Mouse (Mus musculus) neural tube, embryonic 14.5 days (tissue): Measurements from ENCODE around the gene Ece2. TPM values are rescaled to one million over a fixed set of nuclear protein-coding genes. Genes with fewer than 3 reads are reported as not detected.
"Not testable (repeated sequence)": the region's sequence is repeated elsewhere in the genome, so short reads cannot be mapped to it uniquely, and the experiment has no call there.

Experiments
- ATAC-seq: fragments of 200-750 bp; cut with Nextera tagmentation; 2 replicates; pipeline ENCODE4 v1.8.0; 2017; ENCODE audit warnings: low read depth, mild to moderate bottlenecking, moderate TSS enrichment, moderate library complexity
- H3K27ac ChIP-seq: fragments of 300-500 bp; sonication (generic); 2 replicates; pipeline ENCODE4 v1.5.1; 2014; ENCODE audit warnings: low read depth, mild to moderate bottlenecking, control low read depth, low read length, moderate library complexity, mixed read lengths
- H3K27me3 ChIP-seq: fragments of 300-500 bp; sonication (generic); 2 replicates; pipeline ENCODE4 v1.6.1; 2014; ENCODE audit warnings: low read length; ENCODE audit not compliant: control insufficient read depth, insufficient read depth
- H3K36me3 ChIP-seq: fragments of 300-500 bp; sonication (generic); 2 replicates; pipeline ENCODE4 v1.6.1; 2014; ENCODE audit warnings: low read length, mixed read lengths; ENCODE audit not compliant: control insufficient read depth, insufficient read depth
- H3K4me1 ChIP-seq: fragments of 300-500 bp; sonication (generic); 2 replicates; pipeline ENCODE4 v1.6.1; 2014; ENCODE audit warnings: low read length; ENCODE audit not compliant: control insufficient read depth, insufficient read depth
- H3K4me2 ChIP-seq: fragments of 300-500 bp; sonication (generic); 2 replicates; pipeline ENCODE4 v1.6.1; 2014; ENCODE audit warnings: mild to moderate bottlenecking, low read depth, low read length, control low read depth
- H3K4me3 ChIP-seq: fragments of 300-500 bp; sonication (generic); 2 replicates; pipeline ENCODE4 v1.5.1; 2014; ENCODE audit warnings: low read depth, low read length, control low read depth, mixed read lengths
- H3K9ac ChIP-seq: fragments of 300-500 bp; sonication (generic); replicated peaks from 2 replicates; pipeline ENCODE4 v1.6.1; 2014; ENCODE audit warnings: low read depth, mild to moderate bottlenecking, control low read depth, low read length, mixed read lengths
- H3K9me3 ChIP-seq: fragments of 300-500 bp; sonication (generic); 2 replicates; pipeline ENCODE4 v1.6.1; 2016; ENCODE audit warnings: low read length; ENCODE audit not compliant: control insufficient read depth
- WGBS: fragments of 180-500 bp; shearing (Covaris S2); extraction: QIAGEN DNeasy Blood & Tissue Kit; methylation state at CpG from one replicate; pipeline ENCODE4 v1.1.7; 2014; 5-methylcytosine and 5-hydroxymethylcytosine counted together
- polyA plus RNA-seq: library from polyadenylated mRNA; unstranded; fragments of >200 nt; fragmentation: Nextera tagmentation; extraction: Ambion mirVana; gene quantifications from 2 replicates; pipeline ENCODE4 v1.2.1, GENCODE M21; 2014

Ece2 gene
- polyA plus RNA-seq, 1 experiment from 2014 or later = 16.4 TPM

GRCm38 (mm10) chr16:20643911-20644310 is 14.3 kb downstream of the Ece2 start:
- H3K27ac ChIP-seq = no peak overlapping the region
- no peaks in the 10 kb centered on the region for H3K4me1 ChIP-seq
- no peaks in the 10 kb centered on the region for H3K9me3 ChIP-seq
- no peaks in the 10 kb centered on the region for H3K27me3 ChIP-seq
- H3K9ac ChIP-seq = no peak overlapping the region
- WGBS = 90% methylated on average over 7 of the region's 7 CpGs
- peaks cover 3% of the 10 kb centered on the region; the same call in 1 of the 2 replicates for H3K36me3 ChIP-seq
- no peak overlapping the region for H3K4me3 ChIP-seq
- no peak overlapping the region for H3K4me2 ChIP-seq
- ATAC-seq = no peak

GRCm38 (mm10) chr16:20651076-20651946 is 21.7 kb downstream of the Ece2 start, which contains the start of gene Psmd2:
TSS of gene Psmd2 (plus strand) at chr16:20651652.
- 2% methylated on average over 45 of the region's 46 CpGs for whole genome bisulfite sequencing
- peak within 1 kb of the TSS; percentile 79 for H3K27ac ChIP-seq
- peak within 1 kb of the TSS; percentile 87 for H3K4me3 ChIP-seq

DNA sequence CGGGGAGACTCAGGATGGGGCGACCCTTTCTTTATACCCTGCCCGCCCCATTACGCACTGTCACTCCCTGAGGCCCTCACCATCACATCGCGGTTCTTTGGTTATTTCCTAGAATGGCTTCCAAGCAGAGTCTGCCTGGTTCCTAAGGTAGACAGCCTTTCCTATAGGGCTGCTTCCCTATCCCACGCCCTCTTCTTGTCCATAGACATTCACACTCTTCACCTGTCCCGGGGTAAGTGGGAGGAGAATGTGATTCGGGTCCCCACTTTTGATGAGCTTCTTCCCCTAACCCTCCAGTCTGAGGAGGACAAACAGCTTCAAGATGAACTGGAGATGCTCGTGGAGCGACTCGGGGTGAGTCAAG is 22.3 kb downstream of the Ece2 start:
- no peak overlapping the region; the same call in 1 of the 2 replicates for H3K27ac ChIP-seq
- no peaks in the 10 kb centered on the region for H3K9me3 ChIP-seq
- peaks cover 14% of the 10 kb centered on the region for H3K4me1 ChIP-seq
- WGBS = 11% methylated on average over 11 of the region's 12 CpGs
- peaks cover 22% of the 10 kb centered on the region for H3K36me3 ChIP-seq
- peak overlapping the region; percentile 87 for H3K4me3 ChIP-seq
- no peak for ATAC-seq
- peak overlapping the region; percentile 86 for H3K9ac ChIP-seq
- H3K27me3 ChIP-seq = no peaks in the 10 kb centered on the region
- peak overlapping the region; percentile 93 for H3K4me2 ChIP-seq

More at GRCm38 (mm10) chr16:20651076-20651946, 21.7 kb downstream of the Ece2 start, which contains the start of gene Psmd2:
- peak within 1 kb of the TSS; percentile 93 for H3K4me2 ChIP-seq
- H3K4me1 ChIP-seq = peaks cover 14% of the 10 kb centered on the region
- peak; percentile 98 for ATAC-seq
- no peaks in the 10 kb centered on the region for H3K27me3 ChIP-seq
- no peaks in the 10 kb centered on the region for H3K9me3 ChIP-seq
- peak within 1 kb of the TSS; percentile 86 for H3K9ac ChIP-seq
- H3K36me3 ChIP-seq = peaks cover 16% of the 10 kb centered on the region

DNA sequence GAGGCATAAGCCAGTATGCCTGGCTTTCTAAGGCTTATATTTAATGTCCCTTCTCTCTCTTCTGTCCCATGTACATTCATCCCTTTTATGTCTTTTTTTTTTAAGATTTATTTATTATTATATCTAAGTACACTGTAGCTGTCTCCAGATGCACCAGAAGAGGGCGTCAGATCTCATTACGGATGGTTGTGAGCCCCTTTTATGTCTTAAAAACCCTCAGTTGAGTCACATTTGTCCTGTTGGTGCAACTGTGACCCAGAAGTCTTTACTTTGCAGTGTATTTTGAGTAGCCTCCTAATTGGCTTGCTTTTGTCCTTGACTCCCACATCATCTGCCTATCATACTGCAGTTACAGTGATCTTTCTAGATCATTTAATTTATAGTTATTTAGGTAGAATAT is 23.7 kb downstream of the Ece2 start:
- Histone ChIP-seq H3K9me3 (no peaks in the 10 kb centered on the region), H3K27ac (no peak overlapping the region), H3K4me3 (no peak overlapping the region), H3K27me3 (no peaks in the 10 kb centered on the region), H3K4me1 (peaks cover 14% of the 10 kb centered on the region), H3K36me3 (peaks cover 34% of the 10 kb centered on the region), H3K9ac (no peak overlapping the region), H3K4me2 (no peak overlapping the region)
- no peak for ATAC-seq
- WGBS = 56% methylated on average over 2 of the region's 2 CpGs

GRCm38 (mm10) chr16:20657661-20658060 is 28.0 kb downstream of the Ece2 start:
- H3K36me3 ChIP-seq = peaks cover 74% of the 10 kb centered on the region
- WGBS = 92% methylated on average over 4 of the region's 4 CpGs
- no peaks in the 10 kb centered on the region for H3K27me3 ChIP-seq
- H3K4me3 ChIP-seq = no peak overlapping the region
- no peak overlapping the region for H3K4me2 ChIP-seq
- no peak overlapping the region for H3K27ac ChIP-seq
- ATAC-seq = no peak
- H3K4me1 ChIP-seq = peaks cover 4% of the 10 kb centered on the region
- no peak overlapping the region for H3K9ac ChIP-seq
- no peaks in the 10 kb centered on the region for H3K9me3 ChIP-seq

DNA sequence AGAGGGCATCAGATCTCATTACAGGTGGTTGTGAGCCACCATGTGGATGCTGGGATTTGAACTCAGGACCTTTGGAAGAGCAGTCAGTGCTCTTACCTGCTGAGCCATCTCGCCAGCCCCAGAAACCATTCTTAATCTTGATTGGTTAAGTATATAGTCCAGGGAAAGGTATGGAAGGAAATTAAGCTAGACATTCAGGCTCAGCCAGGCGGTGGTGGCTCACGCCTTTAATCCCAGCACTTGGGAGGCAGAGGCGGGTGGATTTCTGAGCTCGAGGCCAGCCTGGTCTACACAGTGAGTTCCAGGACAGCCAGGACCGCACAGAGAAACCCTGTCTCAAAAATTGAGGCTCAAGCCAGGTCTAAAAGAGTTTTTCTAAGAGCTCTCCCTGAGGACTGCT is 38.4 kb downstream of the Ece2 start, which contains the start of gene Eif4g1:
Gene Eif4g1, plus strand, starts transcription at position 301 of the 400 bp plus-strand sequence.
- H3K4me2 ChIP-seq, H3K4me1 ChIP-seq, H3K4me3 ChIP-seq, ATAC-seq, H3K9me3 ChIP-seq, H3K9ac ChIP-seq, H3K27me3 ChIP-seq, H3K36me3 ChIP-seq, H3K27ac ChIP-seq: not testable (repeated sequence)
- 96% methylated on average over 5 of the region's 6 CpGs for WGBS

DNA sequence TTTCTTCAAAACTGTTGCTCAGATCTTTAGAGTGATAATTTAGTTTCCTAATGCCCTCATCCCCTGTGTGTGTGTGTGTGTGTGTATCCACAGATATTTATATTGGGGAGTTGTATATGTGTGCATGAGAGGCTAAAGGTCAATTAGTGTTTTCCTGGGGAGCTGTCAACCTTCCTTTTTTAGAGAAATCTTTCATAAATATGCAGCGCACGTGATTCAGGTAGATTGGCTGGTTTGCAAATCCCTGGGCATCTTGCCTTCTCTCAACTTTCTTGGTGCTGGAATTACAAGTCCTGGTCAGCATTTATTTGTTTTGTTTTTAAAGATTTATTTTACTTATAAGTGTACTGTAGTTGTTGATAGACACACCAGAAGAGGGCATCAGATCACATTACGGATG is 40.7 kb downstream of the Ece2 start:
- Histone ChIP-seq H3K27me3 (no peaks in the 10 kb centered on the region), H3K36me3 (peaks cover 1% of the 10 kb centered on the region), H3K4me1 (peaks cover 13% of the 10 kb centered on the region), H3K4me2 (no peak overlapping the region), H3K9me3 (no peaks in the 10 kb centered on the region), H3K27ac (no peak overlapping the region), H3K9ac (no peak overlapping the region), H3K4me3 (no peak overlapping the region)
- no peak for ATAC-seq
- 90% methylated on average over 3 of the region's 3 CpGs for WGBS

DNA sequence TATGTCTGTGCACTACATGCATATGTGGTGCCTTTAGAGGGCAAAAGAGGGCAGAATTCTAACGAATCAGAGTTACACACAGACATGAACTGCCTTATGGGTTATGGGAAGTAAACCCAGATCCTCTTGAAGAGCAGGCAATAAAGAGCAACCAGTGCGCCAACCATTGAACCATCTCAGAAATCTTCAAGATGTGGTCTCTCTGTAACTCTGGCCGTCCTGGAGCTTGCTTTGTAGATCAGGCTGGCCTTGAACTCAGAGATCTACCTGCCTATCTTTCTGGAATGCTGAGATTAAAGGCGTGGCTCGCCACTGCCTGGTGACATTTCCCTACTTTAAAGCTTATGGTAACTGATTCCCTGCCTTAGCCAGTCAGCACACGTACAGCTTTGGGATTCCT is 42.3 kb downstream of the Ece2 start:
- 31% methylated on average over 6 of the region's 6 CpGs for WGBS
- no peak for ATAC-seq
- H3K4me1 ChIP-seq = peaks cover 13% of the 10 kb centered on the region
- no peaks in the 10 kb centered on the region for H3K9me3 ChIP-seq
- peaks cover 16% of the 10 kb centered on the region for H3K36me3 ChIP-seq
- H3K4me2 ChIP-seq = peak overlapping the region; percentile 50
- no peaks in the 10 kb centered on the region for H3K27me3 ChIP-seq
- no peak overlapping the region for H3K27ac ChIP-seq
- H3K4me3 ChIP-seq = peak overlapping the region; percentile 94; the same call in 1 of the 2 replicates
- H3K9ac ChIP-seq = no peak overlapping the region

GRCm38 (mm10) chr16:20672500-20672902 is 42.9 kb downstream of the Ece2 start:
- WGBS = under 1% methylated on average over 38 of the region's 38 CpGs
- Histone ChIP-seq H3K9me3 (no peaks in the 10 kb centered on the region), H3K36me3 (peaks cover 21% of the 10 kb centered on the region), H3K4me1 (peaks cover 13% of the 10 kb centered on the region), H3K4me3 (peak overlapping the region; percentile 94), H3K27ac (peak overlapping the region; percentile 88), H3K4me2 (peak overlapping the region; percentile 96), H3K27me3 (no peaks in the 10 kb centered on the region), H3K9ac (peak overlapping the region; percentile 98)
- ATAC-seq = peak; percentile 97
